Mouse (Mus musculus) ES-CJ7 (cell line): ENCODE results near the gene Prickle4.

ENCODE experiments used
- DNase-seq: peaks from one replicate; pipeline ENCODE4 v3.0.0; 2011; ENCODE audit warnings: low read depth, low spot score

Prickle4 gene

GRCm38 (mm10) chr17:47706196-47706595, 11.7 kb upstream of the Prickle4 start:
- DNase-seq, result no peak

- DNase-seq, result no peak
Observed at GRCm38 (mm10) chr17:47704692-47705091, 10.2 kb upstream of the Prickle4 start.

- peak; percentile 45 for DNase-seq
Observed at GRCm38 (mm10) chr17:47703556-47703955, 9.0 kb upstream of the Prickle4 start.

- DNase-seq, result peak; percentile 78
Observed at GRCm38 (mm10) chr17:47702548-47703345, 8.2 kb upstream of the Prickle4 start.

- DNase-seq, result no peak
Observed at GRCm38 (mm10) chr17:47701793-47702192, 7.3 kb upstream of the Prickle4 start.

- no peak for DNase-seq
Observed at GRCm38 (mm10) chr17:47699055-47699454, 4.5 kb upstream of the Prickle4 start.

GRCm38 (mm10) chr17:47698156-47698555, 3.6 kb upstream of the Prickle4 start:
- DNase-seq, result no peak

GRCm38 (mm10) chr17:47695337-47695710, 788 bp upstream of the Prickle4 start:
- no peak for DNase-seq

GRCm38 (mm10) chr17:47694442-47694502, 264 bp downstream of the Prickle4 start, which contains the start of gene Gm21981:
TSS of gene Gm21981 (minus strand) at chr17:47694455.
- no peak for DNase-seq

- DNase-seq, result no peak
Observed at GRCm38 (mm10) chr17:47693671-47694441, 680 bp downstream of the Prickle4 start.

- peak; percentile 58 for DNase-seq
Observed at GRCm38 (mm10) chr17:47691650-47692049, 2.9 kb downstream of the Prickle4 start.

GRCm38 (mm10) chr17:47689894-47690293, 4.6 kb downstream of the Prickle4 start:
- DNase-seq, result no peak

- DNase-seq, result no peak
Observed at GRCm38 (mm10) chr17:47688608-47689575, 5.6 kb downstream of the Prickle4 start, which contains the start of gene Frs3. TSS of gene Frs3 (plus strand) at chr17:47689030.

GRCm38 (mm10) chr17:47688344-47688607, 6.3 kb downstream of the Prickle4 start, which contains the start of gene Tomm6:
TSS of gene Tomm6 (minus strand) at chr17:47688386.
- DNase-seq, result no peak

GRCm38 (mm10) chr17:47687409-47688343, 6.9 kb downstream of the Prickle4 start:
- peak; percentile 98 for DNase-seq

- DNase-seq, result no peak
Observed at GRCm38 (mm10) chr17:47682836-47683235, 11.7 kb downstream of the Prickle4 start.

GRCm38 (mm10) chr17:47678702-47679101, 15.8 kb downstream of the Prickle4 start:
- DNase-seq, result no peak

- no peak for DNase-seq
Observed at GRCm38 (mm10) chr17:47678238-47678637, 16.3 kb downstream of the Prickle4 start.

GRCm38 (mm10) chr17:47676581-47676980, 18.0 kb downstream of the Prickle4 start:
- peak; percentile 78 for DNase-seq

- peak; percentile 54 for DNase-seq
Observed at GRCm38 (mm10) chr17:47672311-47673111, 22.0 kb downstream of the Prickle4 start.

- no peak for DNase-seq
Observed at GRCm38 (mm10) chr17:47671988-47672310, 22.6 kb downstream of the Prickle4 start.
